Mouse (Mus musculus): ENCODE measurements at regions not wholly inside any gene's neighbourhood (a gene's known extent, or its start where the extent isn't known, plus 50 kb on each side); places are given as distances from the start of the nearest gene placed in this dataset.
A peak's percentile ranks its signal among the peaks of the same experiment; 100 is the strongest.

DNA sequence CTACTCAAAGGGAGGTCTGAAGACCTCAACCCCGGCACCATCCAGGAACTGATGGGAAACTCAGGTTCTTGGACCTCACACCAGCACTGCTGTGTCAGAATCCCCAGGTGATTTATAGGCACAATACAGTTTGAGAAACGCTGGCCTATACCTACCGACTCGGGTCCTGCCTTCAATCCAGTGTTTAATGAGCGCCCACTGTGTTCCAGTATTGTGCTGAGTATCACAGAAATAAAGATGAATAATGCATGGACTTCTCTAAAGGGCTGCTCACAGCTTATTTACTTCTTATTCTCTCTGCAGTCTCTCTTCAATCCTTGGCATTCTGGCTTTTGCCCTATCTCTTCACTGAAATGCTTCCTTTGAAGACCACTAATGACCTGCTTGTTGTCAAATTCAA, 146.8 kb upstream of the 9630041A04Rik start:
- WGBS = 56% methylated on average over 5 of the region's 5 CpGs
- no peak overlapping the region for H3K4me2 ChIP-seq (replicated peaks)
- H3K36me3 ChIP-seq = no peaks in the 10 kb centered on the region
- no peak overlapping the region for H3K4me3 ChIP-seq
- H3K27ac ChIP-seq (replicated peaks) = no peak overlapping the region
- no peaks in the 10 kb centered on the region for H3K27me3 ChIP-seq
- H3K9me3 ChIP-seq = 0 out of 2 replicates have a peak, but pooled peaks cover 5% of the 10 kb centered on the region
- peaks cover 15% of the 10 kb centered on the region; the same call in 1 of the 2 replicates for H3K4me1 ChIP-seq
- H3K9ac ChIP-seq (replicated peaks) = no peak overlapping the region
- no peak for ATAC-seq (ENCODE audit: low FRiP score, low read depth)

DNA sequence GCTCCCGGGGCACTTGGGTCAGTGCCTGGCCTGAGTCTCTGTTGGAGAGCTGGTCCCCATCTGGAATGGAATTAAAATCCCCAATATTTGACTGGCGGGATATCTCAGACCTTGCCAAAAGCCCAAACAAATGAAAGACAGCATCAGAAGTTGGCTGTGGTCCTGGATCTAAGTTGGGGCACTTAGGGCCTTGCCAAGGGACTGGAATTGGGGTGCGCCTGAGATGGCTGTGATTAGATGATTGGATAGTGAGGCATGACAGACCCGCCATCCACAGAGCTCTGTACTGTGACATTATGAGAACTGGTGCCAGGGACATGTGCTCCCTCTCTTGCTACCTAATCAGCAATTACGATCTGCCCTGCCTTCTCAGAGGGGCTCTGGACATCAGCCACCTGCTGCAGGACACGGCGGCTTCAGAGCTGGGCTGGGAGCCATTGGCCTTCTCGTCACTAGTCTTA, 151.0 kb upstream of the 9630041A04Rik start:
- H3K36me3 ChIP-seq = no peaks in the 10 kb centered on the region
- no peak overlapping the region for H3K27ac ChIP-seq (replicated peaks)
- WGBS = 93% methylated on average over 8 of the region's 8 CpGs
- H3K4me2 ChIP-seq (replicated peaks) = no peak overlapping the region
- H3K4me1 ChIP-seq = peaks cover 4% of the 10 kb centered on the region; the same call in 1 of the 2 replicates
- 0 out of 2 replicates have a peak, but pooled peaks cover 5% of the 10 kb centered on the region for H3K9me3 ChIP-seq
- no peak overlapping the region for H3K4me3 ChIP-seq
- no peaks in the 10 kb centered on the region for H3K27me3 ChIP-seq
- H3K9ac ChIP-seq (replicated peaks) = no peak overlapping the region
- no peak for ATAC-seq (ENCODE audit: low FRiP score, low read depth)

DNA sequence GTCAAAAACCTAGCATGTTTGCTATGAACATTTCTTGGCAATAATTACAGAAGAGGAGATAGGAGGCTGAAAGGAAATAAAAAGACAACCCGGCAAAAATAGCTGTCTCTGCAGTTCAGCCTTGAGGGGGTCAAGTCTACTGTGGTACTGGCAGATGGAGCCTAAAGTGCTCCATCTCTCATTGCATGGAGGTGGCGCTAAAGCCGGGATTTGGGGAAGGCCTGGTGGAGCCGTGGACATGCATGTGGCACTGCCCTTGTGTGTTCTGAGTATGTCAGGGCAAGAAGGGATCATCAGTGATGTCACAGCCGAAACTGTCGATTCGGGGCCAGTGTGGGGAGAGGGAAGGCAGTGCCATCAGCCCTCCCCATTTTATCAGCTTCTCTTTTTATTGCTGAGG, 161.3 kb upstream of the 9630041A04Rik start:
- H3K27me3 ChIP-seq = no peaks in the 10 kb centered on the region
- no peaks in the 10 kb centered on the region for H3K9me3 ChIP-seq
- no peaks in the 10 kb centered on the region for H3K36me3 ChIP-seq
- no peak overlapping the region for H3K9ac ChIP-seq (replicated peaks)
- no peak for ATAC-seq (ENCODE audit: low FRiP score, low read depth)
- no peak overlapping the region for H3K4me3 ChIP-seq
- WGBS = 79% methylated on average over 7 of the region's 7 CpGs
- no peak overlapping the region for H3K4me2 ChIP-seq (replicated peaks)
- 0 out of 2 replicates have a peak, but pooled peaks cover 3% of the 10 kb centered on the region for H3K4me1 ChIP-seq
- no peak overlapping the region for H3K27ac ChIP-seq (replicated peaks)

DNA sequence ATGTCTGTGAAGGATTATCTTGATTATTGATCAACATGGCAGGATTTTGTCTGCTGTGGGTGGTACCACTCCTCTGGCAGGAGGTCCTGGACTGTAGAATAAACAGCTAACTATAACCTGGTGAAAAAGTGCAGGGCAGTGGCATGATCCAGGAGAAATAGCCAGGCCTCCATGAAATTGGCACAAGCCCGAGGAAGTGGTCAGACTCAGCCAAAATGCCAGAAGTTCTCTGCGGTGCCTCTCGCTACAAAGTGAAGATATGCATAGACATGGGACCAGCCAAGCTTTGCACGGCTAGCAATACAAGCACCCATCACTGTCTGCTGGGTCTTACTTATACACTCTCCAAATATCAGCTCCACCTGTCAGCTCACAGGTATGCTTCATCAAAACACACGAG, 167.6 kb upstream of the 9630041A04Rik start:
- Histone ChIP-seq H3K4me3 (no peak overlapping the region), H3K4me1 (peaks cover 11% of the 10 kb centered on the region), H3K9ac (replicated peaks) (no peak overlapping the region), H3K27ac (replicated peaks) (no peak overlapping the region), H3K4me2 (replicated peaks) (no peak overlapping the region), H3K36me3 (no peaks in the 10 kb centered on the region), H3K9me3 (no peaks in the 10 kb centered on the region), H3K27me3 (peaks cover 12% of the 10 kb centered on the region; the same call in 1 of the 2 replicates)
- WGBS = 91% methylated on average over 5 of the region's 5 CpGs
- no peak for ATAC-seq (ENCODE audit: low FRiP score, low read depth)

DNA sequence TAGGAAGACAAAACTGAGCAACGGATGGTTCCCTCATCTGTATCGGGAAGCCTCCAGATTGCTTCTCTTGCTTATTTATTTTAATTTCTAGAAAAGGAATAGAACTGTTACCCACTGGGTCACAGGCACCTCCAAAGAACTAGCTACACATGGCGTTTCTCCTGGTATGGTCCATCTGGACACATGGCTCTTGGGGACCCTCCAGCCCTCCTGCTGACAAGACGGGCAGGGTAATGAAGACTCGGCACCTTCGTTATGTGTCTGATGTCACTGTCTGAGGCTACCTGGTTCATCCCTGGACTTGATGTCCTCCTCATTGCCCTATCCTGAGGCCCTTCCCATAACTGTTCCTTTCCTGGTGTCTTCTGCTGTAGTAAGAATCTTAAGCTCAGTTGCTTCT, 170.3 kb upstream of the 9630041A04Rik start:
- Histone ChIP-seq H3K4me1 (peaks cover 11% of the 10 kb centered on the region), H3K27ac (replicated peaks) (no peak overlapping the region), H3K4me3 (no peak overlapping the region), H3K27me3 (peaks cover 12% of the 10 kb centered on the region; the same call in 1 of the 2 replicates), H3K36me3 (no peaks in the 10 kb centered on the region), H3K4me2 (replicated peaks) (no peak overlapping the region), H3K9ac (replicated peaks) (no peak overlapping the region), H3K9me3 (no peaks in the 10 kb centered on the region)
- ATAC-seq (ENCODE audit: low FRiP score, low read depth) = no peak
- WGBS = 86% methylated on average over 6 of the region's 6 CpGs

DNA sequence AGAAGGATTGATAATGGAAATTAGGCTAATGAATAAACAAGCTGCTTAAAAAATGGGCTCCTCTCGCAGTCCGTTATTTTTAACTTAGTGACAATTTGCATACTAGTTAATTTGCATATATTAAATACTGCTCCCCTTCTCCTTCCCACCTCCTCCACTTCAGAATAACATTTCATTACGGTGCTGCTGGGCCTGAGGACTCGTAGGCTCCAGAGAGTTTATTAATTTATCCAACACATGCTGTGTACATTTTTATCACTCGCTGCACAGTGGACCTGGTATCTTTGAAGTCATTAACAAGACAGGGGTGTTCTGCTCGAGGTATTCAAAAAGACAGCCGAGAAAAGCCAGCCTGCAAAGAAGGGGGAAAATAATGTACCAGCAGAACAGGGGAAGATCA, 170.7 kb upstream of the 9630041A04Rik start:
- H3K9me3 ChIP-seq = no peaks in the 10 kb centered on the region
- H3K27ac ChIP-seq (replicated peaks) = no peak overlapping the region
- peaks cover 12% of the 10 kb centered on the region; the same call in 1 of the 2 replicates for H3K27me3 ChIP-seq
- ATAC-seq (ENCODE audit: low FRiP score, low read depth) = no peak
- H3K4me1 ChIP-seq = peaks cover 11% of the 10 kb centered on the region
- no peaks in the 10 kb centered on the region for H3K36me3 ChIP-seq
- H3K4me2 ChIP-seq (replicated peaks) = peak overlapping the region; percentile 49; the same call in 1 of the 2 replicates
- WGBS = 39% methylated on average over 7 of the region's 7 CpGs
- H3K4me3 ChIP-seq = no peak overlapping the region
- no peak overlapping the region for H3K9ac ChIP-seq (replicated peaks)

DNA sequence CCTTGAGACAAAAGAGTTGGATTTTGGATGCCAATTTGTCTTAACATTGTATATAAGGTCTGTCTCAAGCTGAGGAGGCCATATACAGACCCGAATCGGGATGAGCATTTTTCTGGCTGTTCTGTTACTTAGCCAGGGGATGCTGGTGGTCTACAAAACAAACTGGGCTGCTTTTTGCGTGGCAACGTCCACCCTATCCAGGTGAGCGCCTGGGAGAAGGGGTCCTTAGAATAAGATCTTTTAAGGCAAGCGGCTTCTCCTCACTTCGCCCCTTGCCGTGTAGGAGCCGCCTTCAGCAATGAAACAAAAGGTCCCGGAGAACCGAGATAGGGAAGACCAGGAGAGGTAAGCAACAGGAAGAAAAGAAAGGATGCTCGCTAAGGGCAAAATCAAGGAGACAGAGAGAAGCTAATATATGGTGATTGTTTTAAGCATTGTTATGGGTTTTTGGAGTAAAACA, 171.2 kb upstream of the 9630041A04Rik start:
- peak overlapping the region; percentile 23 for H3K4me3 ChIP-seq
- WGBS = 10% methylated on average over 12 of the region's 12 CpGs
- H3K4me1 ChIP-seq = peaks cover 11% of the 10 kb centered on the region
- no peaks in the 10 kb centered on the region for H3K36me3 ChIP-seq
- H3K9ac ChIP-seq (replicated peaks) = peak overlapping the region; percentile 46; the same call in 1 of the 2 replicates
- peak overlapping the region; percentile 49 for H3K4me2 ChIP-seq (replicated peaks)
- peak; percentile 54 for ATAC-seq (ENCODE audit: low FRiP score, low read depth)
- peaks cover 12% of the 10 kb centered on the region; the same call in 1 of the 2 replicates for H3K27me3 ChIP-seq
- H3K27ac ChIP-seq (replicated peaks) = peak overlapping the region; percentile 64
- no peaks in the 10 kb centered on the region for H3K9me3 ChIP-seq

DNA sequence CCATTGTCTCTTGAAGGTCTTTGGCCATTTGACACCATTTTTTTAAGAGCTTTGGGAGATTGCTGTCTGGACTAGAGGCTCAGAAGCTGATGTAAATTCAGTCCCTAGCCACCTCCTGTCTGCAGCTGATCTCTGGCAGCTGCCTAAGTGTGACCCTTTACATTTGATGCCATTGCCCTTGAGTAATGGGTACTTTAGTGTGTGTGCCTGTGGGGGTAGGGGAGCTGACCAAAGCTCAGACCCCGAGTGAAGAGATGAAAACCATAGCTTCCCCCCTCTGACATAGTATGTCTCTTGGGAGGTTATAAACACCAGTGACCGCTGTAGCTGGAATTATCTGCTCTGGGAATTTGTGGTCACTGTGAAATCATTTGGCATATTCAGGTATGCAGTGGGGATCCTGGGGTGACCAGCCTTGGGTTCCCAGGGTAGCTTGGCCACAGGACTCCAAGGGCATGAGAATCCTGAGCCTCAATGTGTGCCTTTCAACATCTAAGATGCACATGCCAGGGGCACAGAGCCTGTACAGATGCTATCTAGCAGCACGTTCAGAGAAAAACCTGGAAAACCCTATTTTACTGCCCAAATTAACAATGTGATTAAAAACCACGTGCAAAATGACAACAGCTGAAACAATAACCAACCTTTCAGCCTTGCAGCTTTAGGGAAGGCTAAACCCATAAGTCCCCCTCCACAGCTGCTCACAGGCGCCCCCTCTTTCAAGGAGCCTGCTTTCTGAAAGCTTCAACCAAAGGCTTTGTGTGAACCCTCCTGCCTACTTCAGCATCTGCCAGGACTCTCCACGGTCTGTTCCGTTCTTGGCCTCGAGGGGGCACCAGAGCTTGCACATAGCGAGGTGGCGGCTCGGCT, 171.9 kb upstream of the 9630041A04Rik start:
- Histone ChIP-seq H3K27ac (replicated peaks) (peak overlapping the region; percentile 68), H3K9ac (replicated peaks) (no peak overlapping the region), H3K4me3 (peak overlapping the region; percentile 23; the same call in 1 of the 2 replicates)

DNA sequence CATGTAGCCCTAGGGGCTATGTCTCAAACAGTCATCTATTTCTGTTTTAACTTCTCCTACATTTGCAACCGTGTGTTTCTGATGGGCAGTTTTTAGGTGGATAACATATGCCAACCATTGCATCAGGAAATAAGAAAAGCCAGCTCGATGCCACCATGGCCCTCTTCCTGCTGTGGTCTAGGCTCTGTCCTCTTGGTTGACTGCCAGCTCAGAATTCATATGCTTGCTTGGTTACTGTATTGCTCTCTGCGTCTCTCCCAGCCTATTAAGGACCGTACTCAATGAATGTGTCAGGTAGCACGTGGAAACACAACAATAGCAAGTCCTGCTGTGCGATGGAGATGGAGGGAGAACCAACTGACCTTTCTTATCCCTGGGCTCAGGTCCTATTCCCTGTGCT, 174.4 kb upstream of the 9630041A04Rik start:
- H3K9ac ChIP-seq (replicated peaks) = no peak overlapping the region
- no peak overlapping the region for H3K27ac ChIP-seq (replicated peaks)
- H3K9me3 ChIP-seq = no peaks in the 10 kb centered on the region
- whole genome bisulfite sequencing = 87% methylated on average over 6 of the region's 6 CpGs
- no peak overlapping the region for H3K4me2 ChIP-seq (replicated peaks)
- H3K4me1 ChIP-seq = peaks cover 11% of the 10 kb centered on the region
- peaks cover 6% of the 10 kb centered on the region; the same call in 1 of the 2 replicates for H3K27me3 ChIP-seq
- ATAC-seq (ENCODE audit: low FRiP score, low read depth) = no peak
- no peak overlapping the region for H3K4me3 ChIP-seq
- no peaks in the 10 kb centered on the region for H3K36me3 ChIP-seq

More for the DNA sequence above, 171.9 kb upstream of the 9630041A04Rik start:
- peak; percentile 74 for ATAC-seq (ENCODE audit: low FRiP score, low read depth)
- H3K27me3 ChIP-seq = peaks cover 12% of the 10 kb centered on the region; the same call in 1 of the 2 replicates
- H3K36me3 ChIP-seq = no peaks in the 10 kb centered on the region
- peak overlapping the region; percentile 49 for H3K4me2 ChIP-seq (replicated peaks)
- peaks cover 11% of the 10 kb centered on the region for H3K4me1 ChIP-seq
- no peaks in the 10 kb centered on the region for H3K9me3 ChIP-seq
- WGBS = 17% methylated on average over 11 of the region's 11 CpGs

DNA sequence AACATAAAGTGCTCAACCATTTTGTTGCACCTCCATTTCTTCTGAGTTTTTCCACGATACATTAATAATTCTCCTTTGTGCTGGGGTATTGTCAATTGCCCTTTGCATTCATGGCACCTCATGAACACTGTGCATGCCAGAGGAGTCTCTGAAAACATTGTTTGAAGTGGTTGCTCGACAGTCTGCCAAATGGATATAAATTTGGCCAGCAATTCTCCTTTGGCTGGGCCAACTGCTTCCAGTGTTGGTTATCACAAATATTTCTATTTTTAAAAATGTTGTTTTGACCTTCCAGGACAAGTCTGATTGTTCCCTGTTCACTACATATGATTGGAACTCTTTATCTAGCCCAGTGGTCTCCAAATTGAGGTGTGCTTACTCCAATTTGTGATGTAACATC, 184.1 kb upstream of the 9630041A04Rik start:
- no peak for ATAC-seq (ENCODE audit: low FRiP score, low read depth)
- no peaks in the 10 kb centered on the region for H3K9me3 ChIP-seq
- no peaks in the 10 kb centered on the region for H3K36me3 ChIP-seq
- no peak overlapping the region for H3K4me2 ChIP-seq (replicated peaks)
- no peak overlapping the region for H3K4me3 ChIP-seq
- no peak overlapping the region for H3K9ac ChIP-seq (replicated peaks)
- 88% methylated on average over 2 of the region's 2 CpGs for WGBS
- no peaks in the 10 kb centered on the region for H3K4me1 ChIP-seq
- no peaks in the 10 kb centered on the region for H3K27me3 ChIP-seq
- no peak overlapping the region for H3K27ac ChIP-seq (replicated peaks)

DNA sequence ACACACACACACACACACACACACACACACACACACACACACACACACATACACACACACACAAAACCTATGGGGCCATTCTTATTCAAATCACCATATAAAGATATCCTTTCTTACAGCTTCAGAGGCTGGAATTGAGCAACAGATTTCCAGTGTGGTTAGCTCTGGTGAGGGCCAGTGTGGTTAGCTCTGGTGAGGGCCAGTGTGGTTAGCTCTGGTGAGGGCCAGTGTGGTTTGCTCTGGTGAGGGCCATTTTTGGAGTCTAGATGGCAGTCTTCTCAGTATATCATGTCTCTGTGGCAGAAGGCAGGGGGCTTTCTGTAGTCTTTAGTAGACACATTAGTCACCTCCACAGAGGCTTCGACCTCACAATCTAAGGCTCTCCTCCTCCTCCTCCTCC, 191.5 kb upstream of the 9630041A04Rik start:
- Histone ChIP-seq H3K27ac (replicated peaks) (no peak overlapping the region), H3K4me3 (no peak overlapping the region), H3K4me1 (no peaks in the 10 kb centered on the region), H3K4me2 (replicated peaks) (no peak overlapping the region), H3K9me3 (0 out of 2 replicates have a peak, but pooled peaks cover 4% of the 10 kb centered on the region), H3K27me3 (no peaks in the 10 kb centered on the region), H3K9ac (replicated peaks) (no peak overlapping the region), H3K36me3 (no peaks in the 10 kb centered on the region)
- ATAC-seq (ENCODE audit: low FRiP score, low read depth) = no peak
- no CpG with 5 or more reads among the region's 1 CpGs for WGBS

DNA sequence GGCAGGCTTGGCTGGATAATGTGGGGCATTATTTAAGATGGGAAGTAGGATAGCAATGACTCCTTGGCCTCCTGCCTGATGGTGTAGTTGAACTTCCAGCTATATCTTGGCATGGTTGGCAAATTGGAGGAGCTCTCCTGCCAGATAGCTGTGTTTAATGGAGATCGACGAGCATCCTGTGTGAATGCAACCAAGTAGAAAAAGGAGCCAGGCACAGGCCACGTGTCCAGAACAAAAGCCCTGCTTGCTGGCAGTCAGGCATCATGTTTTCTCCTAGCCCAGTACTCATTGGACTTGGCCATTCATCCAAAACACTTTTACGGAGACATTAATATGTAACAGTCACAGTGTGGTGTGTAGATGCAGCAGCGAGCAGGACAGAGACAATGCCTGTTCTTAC, 211.8 kb upstream of the 9630041A04Rik start:
- no peak overlapping the region for H3K4me2 ChIP-seq (replicated peaks)
- H3K4me3 ChIP-seq = no peak overlapping the region
- H3K27me3 ChIP-seq = no peaks in the 10 kb centered on the region
- no peaks in the 10 kb centered on the region for H3K36me3 ChIP-seq
- H3K27ac ChIP-seq (replicated peaks) = no peak overlapping the region
- no peaks in the 10 kb centered on the region for H3K4me1 ChIP-seq
- ATAC-seq (ENCODE audit: low FRiP score, low read depth) = no peak
- 0 out of 2 replicates have a peak, but pooled peaks cover 4% of the 10 kb centered on the region for H3K9me3 ChIP-seq
- H3K9ac ChIP-seq (replicated peaks) = no peak overlapping the region
- WGBS = 74% methylated on average over 5 of the region's 5 CpGs

Measured in midbrain, embryonic 12.5 days (tissue).